Mouse (Mus musculus): ENCODE data around the gene Cd8a. TPM values are rescaled to one million over a fixed set of nuclear protein-coding genes. Genes with fewer than 3 reads are reported as not detected.

The Cd8a gene
- polyA plus RNA-seq, 1 experiment from 2014 or later, result 0.10 TPM

GRCm38 (mm10) chr6:71374921-71375320 is 1.7 kb downstream of the Cd8a start:
- Histone ChIP-seq H3K9ac (replicated peaks; ENCODE audit: low read depth) (no peak overlapping the region), H3K36me3 (ENCODE audit: insufficient read depth, low read length) (no peaks in the 10 kb centered on the region), H3K4me1 (ENCODE audit: insufficient read depth, low read depth, low read length) (no peaks in the 10 kb centered on the region), H3K9me3 (ENCODE audit: low read length) (no peaks in the 10 kb centered on the region), H3K4me3 (ENCODE audit: low read depth, low read length) (no peak overlapping the region), H3K27me3 (replicated peaks; ENCODE audit: insufficient read depth, low read length) (no peaks in the 10 kb centered on the region), H3K4me2 (replicated peaks; ENCODE audit: low read depth, low read length) (no peak overlapping the region), H3K27ac (ENCODE audit: low read length) (no peak overlapping the region)
- TF ChIP-seq EP300 (IDR thresholded peaks at IDR 0.05) (no peak), CTCF (IDR thresholded peaks at IDR 0.05) (no peak)
- 100% methylated on average over 1 of the region's 2 CpGs for WGBS
- ATAC-seq, result no peak
- no peak for DNase-seq (ENCODE audit: low spot score)

- 94% methylated on average over 13 of the region's 13 CpGs for WGBS
- Histone ChIP-seq H3K27ac (ENCODE audit: low read length) (no peak overlapping the region), H3K9ac (replicated peaks; ENCODE audit: low read depth) (no peak overlapping the region), H3K27me3 (replicated peaks; ENCODE audit: insufficient read depth, low read length) (no peaks in the 10 kb centered on the region), H3K4me2 (replicated peaks; ENCODE audit: low read depth, low read length) (no peak overlapping the region), H3K4me1 (ENCODE audit: insufficient read depth, low read depth, low read length) (no peaks in the 10 kb centered on the region), H3K9me3 (ENCODE audit: low read length) (no peaks in the 10 kb centered on the region), H3K36me3 (ENCODE audit: insufficient read depth, low read length) (no peaks in the 10 kb centered on the region), H3K4me3 (ENCODE audit: low read depth, low read length) (no peak overlapping the region)
- DNase-seq (ENCODE audit: low spot score) (no peak), ATAC-seq (no peak)
- no peak for TF ChIP-seq CTCF (IDR thresholded peaks at IDR 0.05)
- no peak for TF ChIP-seq EP300 (IDR thresholded peaks at IDR 0.05)
Measured at GRCm38 (mm10) chr6:71376711-71377110, 3.5 kb downstream of the Cd8a start.

DNA sequence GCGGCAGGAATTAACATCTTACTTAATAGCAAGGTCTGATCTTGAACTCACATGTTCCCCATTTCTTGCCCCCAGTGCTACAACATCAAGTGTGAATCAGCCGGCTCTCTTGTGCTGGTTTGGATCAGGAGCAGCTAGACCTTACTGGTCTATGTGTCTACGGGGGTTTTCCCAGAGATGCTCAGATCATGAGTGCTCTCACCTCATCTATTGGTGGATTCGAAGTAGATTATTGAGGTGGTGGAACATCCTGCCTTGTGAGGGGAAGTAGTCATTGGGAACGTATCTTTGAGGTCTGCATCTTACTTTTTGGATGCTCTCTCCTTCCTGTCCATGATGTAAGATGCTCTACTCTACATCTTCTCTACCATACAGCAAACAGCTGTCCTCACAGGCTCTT is 8.4 kb downstream of the Cd8a start:
- Histone ChIP-seq H3K9me3 (ENCODE audit: low read length) (no peaks in the 10 kb centered on the region), H3K27me3 (replicated peaks; ENCODE audit: insufficient read depth, low read length) (no peaks in the 10 kb centered on the region), H3K4me2 (replicated peaks; ENCODE audit: low read depth, low read length) (no peak overlapping the region), H3K9ac (replicated peaks; ENCODE audit: low read depth) (no peak overlapping the region), H3K4me1 (ENCODE audit: insufficient read depth, low read depth, low read length) (no peaks in the 10 kb centered on the region), H3K27ac (ENCODE audit: low read length) (no peak overlapping the region), H3K4me3 (ENCODE audit: low read depth, low read length) (no peak overlapping the region), H3K36me3 (ENCODE audit: insufficient read depth, low read length) (no peaks in the 10 kb centered on the region)
- TF ChIP-seq EP300 (IDR thresholded peaks at IDR 0.05), result no peak
- TF ChIP-seq CTCF (IDR thresholded peaks at IDR 0.05), result no peak
- DNase-seq (ENCODE audit: low spot score) (no peak), ATAC-seq (no peak)
- WGBS, result 90% methylated on average over 5 of the region's 5 CpGs

- no peaks in the 10 kb centered on the region for H3K4me1 ChIP-seq (ENCODE audit: insufficient read depth, low read depth, low read length)
- H3K36me3 ChIP-seq (ENCODE audit: insufficient read depth, low read length), result peaks cover 2% of the 10 kb centered on the region; the same call in 1 of the 2 replicates
- no peaks in the 10 kb centered on the region for H3K27me3 ChIP-seq (replicated peaks; ENCODE audit: insufficient read depth, low read length)
- TF ChIP-seq EP300 (IDR thresholded peaks at IDR 0.05) (no peak), CTCF (IDR thresholded peaks at IDR 0.05) (no peak)
- ATAC-seq, result no peak
- no peak for DNase-seq (ENCODE audit: low spot score)
- H3K4me3 ChIP-seq (ENCODE audit: low read depth, low read length), result no peak overlapping the region
- no peaks in the 10 kb centered on the region for H3K9me3 ChIP-seq (ENCODE audit: low read length)
- H3K27ac ChIP-seq (ENCODE audit: low read length), result no peak overlapping the region
- H3K4me2 ChIP-seq (replicated peaks; ENCODE audit: low read depth, low read length), result no peak overlapping the region
- no peak overlapping the region for H3K9ac ChIP-seq (replicated peaks; ENCODE audit: low read depth)
- WGBS, result 93% methylated on average over 2 of the region's 2 CpGs
Measured at GRCm38 (mm10) chr6:71390496-71390895, 17.3 kb downstream of the Cd8a start.

GRCm38 (mm10) chr6:71396016-71396415 is 22.8 kb downstream of the Cd8a start:
- H3K4me3 ChIP-seq (ENCODE audit: low read depth, low read length), result no peak overlapping the region
- no peaks in the 10 kb centered on the region for H3K9me3 ChIP-seq (ENCODE audit: low read length)
- WGBS, result 88% methylated on average over 1 of the region's 1 CpGs
- no peak overlapping the region for H3K27ac ChIP-seq (ENCODE audit: low read length)
- DNase-seq (ENCODE audit: low spot score) (no peak), ATAC-seq (no peak)
- peaks cover 5% of the 10 kb centered on the region; the same call in 1 of the 2 replicates for H3K36me3 ChIP-seq (ENCODE audit: insufficient read depth, low read length)
- no peak overlapping the region for H3K9ac ChIP-seq (replicated peaks; ENCODE audit: low read depth)
- no peaks in the 10 kb centered on the region for H3K4me1 ChIP-seq (ENCODE audit: insufficient read depth, low read depth, low read length)
- H3K27me3 ChIP-seq (replicated peaks; ENCODE audit: insufficient read depth, low read length), result no peaks in the 10 kb centered on the region
- TF ChIP-seq EP300 (IDR thresholded peaks at IDR 0.05), result no peak
- TF ChIP-seq CTCF (IDR thresholded peaks at IDR 0.05), result no peak
- H3K4me2 ChIP-seq (replicated peaks; ENCODE audit: low read depth, low read length), result no peak overlapping the region

GRCm38 (mm10) chr6:71396761-71397160 is 23.5 kb downstream of the Cd8a start:
- 90% methylated on average over 6 of the region's 6 CpGs for WGBS
- TF ChIP-seq EP300 (IDR thresholded peaks at IDR 0.05) (no peak), CTCF (IDR thresholded peaks at IDR 0.05) (no peak)

More at GRCm38 (mm10) chr6:71396761-71397160, 23.5 kb downstream of the Cd8a start:
- no peak for DNase-seq (ENCODE audit: low spot score)
- no peaks in the 10 kb centered on the region for H3K27me3 ChIP-seq (replicated peaks; ENCODE audit: insufficient read depth, low read length)
- H3K4me1 ChIP-seq (ENCODE audit: insufficient read depth, low read depth, low read length), result no peaks in the 10 kb centered on the region
- H3K36me3 ChIP-seq (ENCODE audit: insufficient read depth, low read length), result peaks cover 5% of the 10 kb centered on the region; the same call in 1 of the 2 replicates
- no peak overlapping the region for H3K9ac ChIP-seq (replicated peaks; ENCODE audit: low read depth)
- H3K9me3 ChIP-seq (ENCODE audit: low read length), result no peaks in the 10 kb centered on the region
- ATAC-seq, result no peak
- no peak overlapping the region for H3K27ac ChIP-seq (ENCODE audit: low read length)
- no peak overlapping the region for H3K4me2 ChIP-seq (replicated peaks; ENCODE audit: low read depth, low read length)
- H3K4me3 ChIP-seq (ENCODE audit: low read depth, low read length), result no peak overlapping the region

All from lung, postnatal 0 days (tissue).